Mouse (Mus musculus) kidney, adult 2 months (tissue): ENCODE measurements at regions not wholly inside any gene's neighbourhood (a gene's known extent, or its start where the extent isn't known, plus 50 kb on each side); places are given as distances from the start of the nearest gene placed in this dataset.

Experiments
- CTCF ChIP-seq: fragments of 200-500 bp; conservative IDR thresholded peaks from 2 replicates; pipeline ENCODE4 v1.5.1; 2011; ENCODE audit warnings: low read depth, mild to moderate bottlenecking, control low read depth, low read length, moderate library complexity, mixed read lengths; ENCODE audit not compliant: insufficient read depth, insufficient read length
- POLR2A ChIP-seq: fragments of 200-500 bp; IDR thresholded peaks from one replicate; pipeline ENCODE4 v1.6.1; 2011; ENCODE audit warnings: low read depth, low read length, control low read depth

GRCm38 (mm10) chr3:35219394-35219793 lies 534.5 kb upstream of the Atp11b start:
- TF ChIP-seq CTCF (no peak), POLR2A (no peak)
